Mouse (Mus musculus): ENCODE results near the gene Fgfr2. TPM values are rescaled to one million over a fixed set of nuclear protein-coding genes. Genes with fewer than 3 reads are reported as not detected.
"Not testable (repeated sequence)": the region's sequence is repeated elsewhere in the genome, so short reads cannot be mapped to it uniquely, and the experiment has no call there.

Gene Fgfr2
- polyA plus RNA-seq, 1 experiment from 2014 or later = 20.3 TPM

DNA sequence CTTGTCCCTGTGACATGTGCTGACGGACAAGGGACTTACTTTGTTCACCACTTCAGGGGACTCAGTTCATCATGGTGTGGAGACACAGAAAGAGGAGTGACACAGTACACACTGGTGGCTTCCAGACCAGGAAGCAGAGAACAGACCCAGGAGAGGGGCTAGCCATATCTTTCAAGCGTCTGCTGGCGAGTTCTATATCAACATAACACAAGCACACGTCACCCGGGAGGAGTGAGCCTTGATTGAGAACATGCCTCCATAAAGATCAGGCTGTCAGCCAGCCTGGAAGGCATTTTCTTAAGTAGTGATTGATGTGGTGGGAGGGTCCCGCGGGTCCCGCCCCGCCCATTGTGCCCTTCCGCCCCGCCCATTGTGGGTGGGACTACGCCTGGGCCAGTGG is 1993.1 kb downstream of the Fgfr2 start:
- peak; percentile 49; the same call in 1 of the 2 replicates for ATAC-seq (replicated peaks; ENCODE audit: extremely low read depth, insufficient read depth, low FRiP score)

GRCm38 (mm10) chr7:131122210-131122807 is 2000.8 kb downstream of the Fgfr2 start:
- WGBS = 76% methylated on average over 2 of the region's 2 CpGs
- no peaks in the 10 kb centered on the region; the same call in 1 of the 2 replicates for H3K9me3 ChIP-seq (replicated peaks; ENCODE audit: control insufficient read depth, low read length)
- no peak overlapping the region for H3K4me3 ChIP-seq (ENCODE audit: low read length)
- H3K9ac ChIP-seq (ENCODE audit: low read length) = no peak overlapping the region
- no peak overlapping the region for H3K4me2 ChIP-seq (ENCODE audit: low read depth, low read length)
- no peaks in the 10 kb centered on the region for H3K36me3 ChIP-seq (ENCODE audit: control insufficient read depth, insufficient read depth)
- no peaks in the 10 kb centered on the region for H3K4me1 ChIP-seq (ENCODE audit: control insufficient read depth, insufficient read depth, low read length)
- H3K27ac ChIP-seq (ENCODE audit: low read length) = no peak overlapping the region
- H3K27me3 ChIP-seq (ENCODE audit: control insufficient read depth, insufficient read depth, low read length) = no peaks in the 10 kb centered on the region; the same call in 1 of the 2 replicates
- no peak for ATAC-seq (replicated peaks; ENCODE audit: extremely low read depth, insufficient read depth, low FRiP score)

More for the DNA sequence above, 1993.1 kb downstream of the Fgfr2 start:
- Histone ChIP-seq H3K27me3 (ENCODE audit: control insufficient read depth, insufficient read depth, low read length) (no peaks in the 10 kb centered on the region), H3K4me2 (ENCODE audit: low read depth, low read length) (no peak overlapping the region), H3K9me3 (replicated peaks; ENCODE audit: control insufficient read depth, low read length) (no peaks in the 10 kb centered on the region), H3K9ac (ENCODE audit: low read length) (no peak overlapping the region), H3K27ac (ENCODE audit: low read length) (no peak overlapping the region), H3K4me1 (ENCODE audit: control insufficient read depth, insufficient read depth, low read length) (no peaks in the 10 kb centered on the region), H3K4me3 (ENCODE audit: low read length) (no peak overlapping the region), H3K36me3 (ENCODE audit: control insufficient read depth, insufficient read depth) (no peaks in the 10 kb centered on the region)
- WGBS = 39% methylated on average over 12 of the region's 12 CpGs

- no peaks in the 10 kb centered on the region for H3K9me3 ChIP-seq (replicated peaks; ENCODE audit: control insufficient read depth, low read length)
- peaks cover 6% of the 10 kb centered on the region for H3K4me1 ChIP-seq (ENCODE audit: control insufficient read depth, insufficient read depth, low read length)
- H3K9ac ChIP-seq (ENCODE audit: low read length) = no peak overlapping the region
- no peak for ATAC-seq (replicated peaks; ENCODE audit: extremely low read depth, insufficient read depth, low FRiP score)
- no peaks in the 10 kb centered on the region for H3K36me3 ChIP-seq (ENCODE audit: control insufficient read depth, insufficient read depth)
- H3K4me3 ChIP-seq (ENCODE audit: low read length) = no peak overlapping the region
- H3K4me2 ChIP-seq (ENCODE audit: low read depth, low read length) = no peak overlapping the region
- peak overlapping the region; percentile 62; the same call in 1 of the 2 replicates for H3K27ac ChIP-seq (ENCODE audit: low read length)
- no peaks in the 10 kb centered on the region; the same call in 1 of the 2 replicates for H3K27me3 ChIP-seq (ENCODE audit: control insufficient read depth, insufficient read depth, low read length)
- WGBS = 56% methylated on average over 2 of the region's 2 CpGs
Measured at GRCm38 (mm10) chr7:131114434-131114833, 2008.7 kb downstream of the Fgfr2 start.

GRCm38 (mm10) chr7:131113676-131114075 is 2009.5 kb downstream of the Fgfr2 start:
- 41% methylated on average over 6 of the region's 6 CpGs for WGBS
- no peaks in the 10 kb centered on the region; the same call in 1 of the 2 replicates for H3K27me3 ChIP-seq (ENCODE audit: control insufficient read depth, insufficient read depth, low read length)
- no peaks in the 10 kb centered on the region for H3K9me3 ChIP-seq (replicated peaks; ENCODE audit: control insufficient read depth, low read length)
- H3K4me3 ChIP-seq (ENCODE audit: low read length) = no peak overlapping the region
- H3K9ac ChIP-seq (ENCODE audit: low read length) = no peak overlapping the region
- H3K27ac ChIP-seq (ENCODE audit: low read length) = peak overlapping the region; percentile 62; the same call in 1 of the 2 replicates
- H3K4me2 ChIP-seq (ENCODE audit: low read depth, low read length) = no peak overlapping the region
- no peak for ATAC-seq (replicated peaks; ENCODE audit: extremely low read depth, insufficient read depth, low FRiP score)
- peaks cover 6% of the 10 kb centered on the region for H3K4me1 ChIP-seq (ENCODE audit: control insufficient read depth, insufficient read depth, low read length)
- no peaks in the 10 kb centered on the region for H3K36me3 ChIP-seq (ENCODE audit: control insufficient read depth, insufficient read depth)

DNA sequence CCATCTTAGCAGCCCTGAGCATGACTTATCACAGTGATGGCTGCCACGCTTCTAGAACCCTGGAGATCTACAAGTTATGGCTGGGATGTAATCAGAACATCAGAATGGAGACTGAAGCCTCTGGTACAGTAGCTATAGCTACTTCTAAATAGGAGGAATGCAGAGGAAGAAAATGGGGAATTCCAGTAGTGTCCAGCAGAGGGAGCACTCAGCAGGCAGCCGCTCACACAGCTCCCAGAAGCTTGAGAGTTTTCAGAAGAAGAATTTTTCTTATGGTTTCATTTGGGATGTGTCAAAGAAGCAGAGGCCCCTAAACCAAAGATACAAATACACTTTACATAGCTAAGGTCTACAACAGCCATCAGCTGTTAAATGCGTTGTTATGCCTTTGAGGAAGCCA is 2010.7 kb downstream of the Fgfr2 start:
- Histone ChIP-seq H3K9ac (ENCODE audit: low read length) (no peak overlapping the region), H3K4me3 (ENCODE audit: low read length) (no peak overlapping the region), H3K27ac (ENCODE audit: low read length) (no peak overlapping the region), H3K9me3 (replicated peaks; ENCODE audit: control insufficient read depth, low read length) (no peaks in the 10 kb centered on the region), H3K4me1 (ENCODE audit: control insufficient read depth, insufficient read depth, low read length) (peaks cover 6% of the 10 kb centered on the region), H3K4me2 (ENCODE audit: low read depth, low read length) (no peak overlapping the region), H3K36me3 (ENCODE audit: control insufficient read depth, insufficient read depth) (no peaks in the 10 kb centered on the region), H3K27me3 (ENCODE audit: control insufficient read depth, insufficient read depth, low read length) (no peaks in the 10 kb centered on the region; the same call in 1 of the 2 replicates)
- WGBS = 28% methylated on average over 3 of the region's 3 CpGs
- ATAC-seq (replicated peaks; ENCODE audit: extremely low read depth, insufficient read depth, low FRiP score) = no peak

GRCm38 (mm10) chr7:131082403-131082802 is 2040.7 kb downstream of the Fgfr2 start:
- not testable (repeated sequence) for H3K4me2 ChIP-seq (ENCODE audit: low read depth, low read length); H3K4me3 ChIP-seq (ENCODE audit: low read length); H3K4me1 ChIP-seq (ENCODE audit: control insufficient read depth, insufficient read depth, low read length); H3K9ac ChIP-seq (ENCODE audit: low read length); H3K27ac ChIP-seq (ENCODE audit: low read length); ATAC-seq (replicated peaks; ENCODE audit: extremely low read depth, insufficient read depth, low FRiP score); H3K27me3 ChIP-seq (ENCODE audit: control insufficient read depth, insufficient read depth, low read length); H3K9me3 ChIP-seq (replicated peaks; ENCODE audit: control insufficient read depth, low read length); H3K36me3 ChIP-seq (ENCODE audit: control insufficient read depth, insufficient read depth)
- WGBS = 75% methylated on average over 9 of the region's 9 CpGs

- Histone ChIP-seq H3K36me3 (ENCODE audit: control insufficient read depth, insufficient read depth) (no peaks in the 10 kb centered on the region), H3K4me3 (ENCODE audit: low read length) (no peak overlapping the region), H3K4me2 (ENCODE audit: low read depth, low read length) (no peak overlapping the region), H3K4me1 (ENCODE audit: control insufficient read depth, insufficient read depth, low read length) (no peaks in the 10 kb centered on the region), H3K27ac (ENCODE audit: low read length) (no peak overlapping the region), H3K27me3 (ENCODE audit: control insufficient read depth, insufficient read depth, low read length) (no peaks in the 10 kb centered on the region), H3K9me3 (replicated peaks; ENCODE audit: control insufficient read depth, low read length) (no peaks in the 10 kb centered on the region), H3K9ac (ENCODE audit: low read length) (no peak overlapping the region)
- 0% methylated on average over 1 of the region's 1 CpGs for WGBS
- no peak for ATAC-seq (replicated peaks; ENCODE audit: extremely low read depth, insufficient read depth, low FRiP score)
Measured at GRCm38 (mm10) chr7:131075956-131076355, 2047.2 kb downstream of the Fgfr2 start.

DNA sequence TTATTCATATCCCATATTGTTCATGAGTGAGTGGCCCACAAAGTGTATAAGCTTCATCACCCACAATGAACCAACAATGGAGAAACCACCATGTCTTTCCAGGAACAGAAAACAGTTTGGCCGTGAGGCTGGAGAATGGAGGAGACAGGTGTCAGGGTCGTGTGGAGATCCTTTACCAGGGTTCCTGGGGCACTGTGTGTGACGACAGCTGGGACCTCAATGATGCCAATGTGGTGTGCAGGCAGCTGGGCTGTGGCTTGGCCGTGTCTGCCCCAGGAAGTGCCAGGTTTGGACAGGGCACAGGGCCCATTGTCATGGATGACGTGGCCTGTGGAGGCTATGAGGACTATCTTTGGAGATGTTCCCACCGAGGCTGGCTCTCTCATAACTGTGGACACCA is 2049.1 kb downstream of the Fgfr2 start:
- not testable (repeated sequence) for ATAC-seq (replicated peaks; ENCODE audit: extremely low read depth, insufficient read depth, low FRiP score); H3K4me2 ChIP-seq (ENCODE audit: low read depth, low read length); H3K36me3 ChIP-seq (ENCODE audit: control insufficient read depth, insufficient read depth); H3K27me3 ChIP-seq (ENCODE audit: control insufficient read depth, insufficient read depth, low read length); H3K9ac ChIP-seq (ENCODE audit: low read length); H3K4me3 ChIP-seq (ENCODE audit: low read length); H3K9me3 ChIP-seq (replicated peaks; ENCODE audit: control insufficient read depth, low read length); H3K27ac ChIP-seq (ENCODE audit: low read length); H3K4me1 ChIP-seq (ENCODE audit: control insufficient read depth, insufficient read depth, low read length)
- WGBS = 64% methylated on average over 6 of the region's 6 CpGs

DNA sequence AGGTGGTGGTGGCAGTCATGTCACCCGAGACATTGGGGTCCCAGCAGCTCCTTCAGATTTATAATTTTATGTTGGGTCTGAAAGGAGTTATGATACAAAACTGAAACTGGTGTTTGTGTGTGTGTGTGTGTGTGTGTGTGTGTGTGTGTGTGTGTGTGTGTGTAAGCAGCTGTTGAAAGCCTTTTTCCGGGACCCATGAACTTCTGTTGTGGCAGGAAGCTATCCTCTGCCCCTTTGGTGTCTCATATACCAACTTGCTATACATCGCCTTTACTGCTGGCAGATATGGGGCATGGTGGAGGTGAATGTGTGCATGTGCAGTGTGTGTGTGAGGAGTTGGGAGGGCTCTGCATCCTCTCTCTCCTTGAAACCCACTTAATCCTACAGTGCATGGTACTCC is 2049.7 kb downstream of the Fgfr2 start:
- H3K36me3 ChIP-seq (ENCODE audit: control insufficient read depth, insufficient read depth); H3K4me3 ChIP-seq (ENCODE audit: low read length); H3K9me3 ChIP-seq (replicated peaks; ENCODE audit: control insufficient read depth, low read length); H3K27me3 ChIP-seq (ENCODE audit: control insufficient read depth, insufficient read depth, low read length); H3K4me2 ChIP-seq (ENCODE audit: low read depth, low read length); H3K27ac ChIP-seq (ENCODE audit: low read length); ATAC-seq (replicated peaks; ENCODE audit: extremely low read depth, insufficient read depth, low FRiP score); H3K4me1 ChIP-seq (ENCODE audit: control insufficient read depth, insufficient read depth, low read length); H3K9ac ChIP-seq (ENCODE audit: low read length): not testable (repeated sequence)
- 73% methylated on average over 3 of the region's 3 CpGs for WGBS
